Mouse (Mus musculus) midbrain, postnatal 0 days (tissue): ENCODE results near the gene Elavl1. TPM values are rescaled to one million over a fixed set of nuclear protein-coding genes. Genes with fewer than 3 reads are reported as not detected.

Source experiments
- ATAC-seq: fragments of 200-750 bp; cut with Nextera tagmentation; 2 replicates; pipeline ENCODE4 v1.8.0; 2017; ENCODE audit warnings: moderate number of reproducible peaks, mild to moderate bottlenecking, moderate TSS enrichment, moderate library complexity; ENCODE audit not compliant: low FRiP score
- DNase-seq: peaks from one replicate; pipeline ENCODE4 v3.0.0-alpha.2; 2015; ENCODE audit warnings: low spot score
- H3K27ac ChIP-seq: fragments of 300-500 bp; sonication (generic); 2 replicates; pipeline ENCODE4 v1.5.1; 2014; ENCODE audit warnings: low read depth, mild to moderate bottlenecking, low read length, mixed read lengths
- H3K27me3 ChIP-seq: fragments of 300-500 bp; sonication (generic); 2 replicates; pipeline ENCODE4 v1.6.1; 2014; ENCODE audit warnings: low read length, control low read depth, mixed read lengths; ENCODE audit not compliant: insufficient read depth
- H3K36me3 ChIP-seq: fragments of 300-500 bp; sonication (generic); 2 replicates; pipeline ENCODE4 v1.6.1; 2014; ENCODE audit warnings: low read length, control low read depth, mixed read lengths; ENCODE audit not compliant: insufficient read depth
- H3K4me1 ChIP-seq: fragments of 300-500 bp; sonication (generic); 2 replicates; pipeline ENCODE4 v1.6.1; 2014; ENCODE audit warnings: mild to moderate bottlenecking, control low read depth, antibody characterized with exemption, low read length, mixed read lengths; ENCODE audit not compliant: insufficient read depth
- H3K4me2 ChIP-seq: fragments of 300-500 bp; sonication (generic); 2 replicates; pipeline ENCODE4 v1.6.1; 2014; ENCODE audit warnings: low read depth, mild to moderate bottlenecking, low read length, mixed read lengths; ENCODE audit not compliant: poor library complexity, severe bottlenecking
- H3K4me3 ChIP-seq: fragments of 300-500 bp; sonication (generic); 2 replicates; pipeline ENCODE4 v1.5.1; 2014; ENCODE audit warnings: low read depth, mild to moderate bottlenecking, low read length, moderate library complexity
- H3K9ac ChIP-seq: fragments of 300-500 bp; sonication (generic); replicated peaks from 2 replicates; pipeline ENCODE4 v1.6.1; 2014; ENCODE audit warnings: mild to moderate bottlenecking, low read length, moderate library complexity, mixed read lengths; ENCODE audit not compliant: poor library complexity, severe bottlenecking
- H3K9me3 ChIP-seq: fragments of 300-500 bp; sonication (generic); 2 replicates; pipeline ENCODE4 v1.6.1; 2016; ENCODE audit warnings: low read length, control low read depth
- CTCF ChIP-seq: IDR thresholded peaks from 2 replicates; pipeline ENCODE4 v1.5.1; 2016; ENCODE audit warnings: antibody characterized with exemption, mild to moderate bottlenecking
- WGBS: fragments of 180-500 bp; shearing (Covaris S2); extraction: QIAGEN DNeasy Blood & Tissue Kit; methylation state at CpG from one replicate; pipeline ENCODE4 v1.1.7; 2014; 5-methylcytosine and 5-hydroxymethylcytosine counted together
- polyA plus RNA-seq: library from polyadenylated mRNA; unstranded; fragments of >200 nt; fragmentation: Nextera tagmentation; extraction: Ambion mirVana; gene quantifications from 2 replicates; pipeline ENCODE4 v1.2.1, GENCODE M21; 2015
- total RNA-seq: library from RNA; depleted of rRNA; stranded (reverse); fragments of >200 nt; gene quantifications from 2 replicates; pipeline ENCODE4 v1.2.3, GENCODE M21; 2014

Gene Elavl1
- total and polyA plus RNA-seq, 2 experiments from 2014 or later: 54.3 to 70.6 TPM

DNA sequence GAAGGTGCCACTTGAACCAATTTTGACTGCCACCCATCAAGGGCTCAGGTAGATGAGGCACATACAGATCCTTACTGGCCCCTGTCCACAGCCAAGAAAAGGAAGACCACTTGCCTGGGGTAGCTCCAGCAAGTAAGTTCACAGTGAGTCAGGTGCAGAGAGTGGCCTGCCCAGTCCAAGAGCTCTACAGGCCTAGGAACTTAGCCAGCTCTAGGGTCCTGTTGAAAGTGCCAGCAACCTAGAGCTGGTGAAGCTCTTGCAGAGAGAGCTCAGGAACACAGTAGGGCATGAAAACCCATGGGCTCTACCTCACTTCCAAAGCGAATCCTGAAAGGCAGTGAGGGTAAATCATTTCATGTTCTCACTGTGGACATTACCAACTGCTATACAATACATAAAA is 4.8 kb downstream of the Elavl1 start:
- Histone ChIP-seq H3K4me2 (no peak overlapping the region), H3K36me3 (peaks cover 8% of the 10 kb centered on the region), H3K27ac (no peak overlapping the region), H3K9ac (no peak overlapping the region), H3K9me3 (no peaks in the 10 kb centered on the region), H3K4me1 (peaks cover 7% of the 10 kb centered on the region), H3K4me3 (no peak overlapping the region), H3K27me3 (no peaks in the 10 kb centered on the region)
- ATAC-seq (no peak), DNase-seq (no peak)
- no peak for TF ChIP-seq CTCF
- WGBS: 100% methylated on average over 1 of the region's 1 CpGs

DNA sequence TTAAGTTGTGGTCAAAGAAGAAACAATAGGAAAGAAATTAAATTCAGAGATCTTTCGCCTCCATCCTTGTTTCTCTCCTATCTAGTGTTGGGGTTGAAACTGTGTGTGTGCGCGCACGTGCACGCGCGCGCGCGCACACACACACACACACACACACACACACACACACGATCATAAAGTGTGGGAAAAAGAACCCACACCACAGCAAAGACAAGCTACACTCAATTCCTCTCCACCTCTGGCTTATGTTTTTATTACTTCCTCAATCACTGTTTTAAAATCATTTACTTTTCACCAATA is 5.7 kb downstream of the Elavl1 start:
- ATAC-seq (no peak), DNase-seq (no peak)

DNA sequence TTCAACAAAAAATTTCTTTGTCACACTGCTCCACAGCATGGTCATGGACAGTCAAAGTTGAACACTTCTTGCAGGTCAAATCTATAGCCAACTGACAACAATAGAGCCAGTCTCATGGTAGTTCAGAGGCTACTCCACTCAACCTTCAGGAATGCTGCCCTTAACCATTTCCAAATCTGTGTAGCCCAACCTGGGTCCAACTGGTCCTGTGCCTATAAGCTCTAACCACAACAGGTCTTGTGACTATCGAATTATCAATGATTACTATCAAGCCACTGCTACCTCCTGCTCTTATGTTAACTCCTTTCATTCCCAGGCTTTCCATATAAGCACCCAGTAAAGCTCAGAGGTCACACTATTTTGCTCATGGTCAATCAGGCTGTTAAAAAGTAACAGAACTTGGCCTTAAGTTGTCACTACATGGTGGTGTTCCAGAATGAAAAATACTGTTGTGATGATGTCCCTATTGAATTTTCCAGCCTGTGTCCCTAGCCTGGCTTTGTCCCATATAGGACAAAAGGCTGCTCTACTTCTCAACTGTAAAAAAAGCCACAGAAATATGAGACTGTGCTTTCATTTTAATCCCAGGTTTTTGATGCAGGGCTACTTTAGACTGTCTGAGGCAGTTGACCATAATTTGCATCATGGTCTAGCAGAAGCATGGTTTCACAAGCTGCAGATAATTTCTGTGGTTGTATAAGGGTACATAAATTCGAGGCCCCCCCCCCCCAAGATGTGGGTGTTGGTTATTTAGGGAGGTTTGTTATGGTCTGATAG is 6.2 kb downstream of the Elavl1 start:
- Histone ChIP-seq H3K36me3 (peaks cover 8% of the 10 kb centered on the region), H3K4me1 (peaks cover 7% of the 10 kb centered on the region), H3K27ac (no peak overlapping the region), H3K4me3 (no peak overlapping the region), H3K9me3 (no peaks in the 10 kb centered on the region), H3K4me2 (no peak overlapping the region), H3K9ac (no peak overlapping the region), H3K27me3 (no peaks in the 10 kb centered on the region)
- 91% methylated on average over 2 of the region's 2 CpGs for WGBS
- no peak for TF ChIP-seq CTCF
- ATAC-seq (no peak), DNase-seq (no peak)

More for the DNA sequence above, 5.7 kb downstream of the Elavl1 start:
- H3K4me2 ChIP-seq: no peak overlapping the region
- H3K27ac ChIP-seq: no peak overlapping the region
- H3K4me3 ChIP-seq: no peak overlapping the region
- peaks cover 8% of the 10 kb centered on the region for H3K36me3 ChIP-seq
- H3K4me1 ChIP-seq: peaks cover 7% of the 10 kb centered on the region
- no peak for TF ChIP-seq CTCF
- H3K27me3 ChIP-seq: no peaks in the 10 kb centered on the region
- H3K9ac ChIP-seq: no peak overlapping the region
- WGBS: 96% methylated on average over 11 of the region's 11 CpGs
- no peaks in the 10 kb centered on the region for H3K9me3 ChIP-seq

DNA sequence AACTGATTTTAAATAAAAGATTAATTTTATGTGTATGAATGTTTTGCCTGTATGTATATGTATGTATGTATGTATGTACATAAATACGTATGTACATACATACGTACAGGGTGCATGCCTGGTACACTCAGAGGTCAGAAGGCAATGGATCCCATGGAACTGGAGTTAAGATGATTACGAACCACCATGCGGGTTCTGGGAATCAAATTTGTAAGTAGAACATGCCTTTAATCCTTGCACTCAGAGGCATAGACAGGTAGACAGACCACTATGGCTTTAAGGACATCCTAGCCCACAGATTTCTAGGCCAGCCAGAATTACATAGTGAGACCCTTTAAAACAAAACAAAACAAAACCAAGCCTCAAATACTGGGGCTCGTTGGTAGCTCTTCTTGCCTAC is 7.1 kb downstream of the Elavl1 start:
- Histone ChIP-seq H3K4me3 (no peak overlapping the region), H3K4me1 (peaks cover under 1% of the 10 kb centered on the region; the same call in 1 of the 2 replicates), H3K36me3 (peaks cover 8% of the 10 kb centered on the region), H3K4me2 (no peak overlapping the region), H3K27ac (no peak overlapping the region), H3K9me3 (no peaks in the 10 kb centered on the region), H3K9ac (no peak overlapping the region), H3K27me3 (no peaks in the 10 kb centered on the region)
- ATAC-seq (no peak), DNase-seq (no peak)
- TF ChIP-seq CTCF: no peak
- WGBS: 94% methylated on average over 5 of the region's 5 CpGs

DNA sequence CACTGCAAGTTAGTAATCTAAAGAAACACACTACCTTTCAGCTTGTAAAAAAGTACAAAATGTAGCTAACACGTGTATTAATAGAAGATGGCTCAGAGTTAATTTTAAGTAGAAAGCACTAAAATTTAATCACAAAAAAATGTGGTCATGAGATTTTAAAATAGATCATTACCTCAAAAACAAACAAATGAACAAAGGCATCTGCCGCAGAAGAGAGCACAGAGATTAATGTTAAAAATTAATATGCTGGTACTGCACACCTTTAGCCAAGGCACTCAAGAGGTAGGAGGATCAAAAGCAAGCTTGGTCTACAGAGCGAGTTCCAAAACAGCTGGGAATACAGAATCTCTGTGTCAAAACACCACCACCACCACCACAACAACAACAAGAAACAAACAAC is 10.4 kb downstream of the Elavl1 start:
- no peak overlapping the region for H3K4me3 ChIP-seq
- no peaks in the 10 kb centered on the region for H3K9me3 ChIP-seq
- WGBS: 87% methylated on average over 3 of the region's 3 CpGs
- no peak overlapping the region for H3K4me2 ChIP-seq
- no peaks in the 10 kb centered on the region for H3K27me3 ChIP-seq
- DNase-seq (no peak), ATAC-seq (no peak)
- H3K4me1 ChIP-seq: no peaks in the 10 kb centered on the region
- no peak overlapping the region for H3K9ac ChIP-seq
- peaks cover 15% of the 10 kb centered on the region for H3K36me3 ChIP-seq
- TF ChIP-seq CTCF: no peak
- H3K27ac ChIP-seq: no peak overlapping the region

DNA sequence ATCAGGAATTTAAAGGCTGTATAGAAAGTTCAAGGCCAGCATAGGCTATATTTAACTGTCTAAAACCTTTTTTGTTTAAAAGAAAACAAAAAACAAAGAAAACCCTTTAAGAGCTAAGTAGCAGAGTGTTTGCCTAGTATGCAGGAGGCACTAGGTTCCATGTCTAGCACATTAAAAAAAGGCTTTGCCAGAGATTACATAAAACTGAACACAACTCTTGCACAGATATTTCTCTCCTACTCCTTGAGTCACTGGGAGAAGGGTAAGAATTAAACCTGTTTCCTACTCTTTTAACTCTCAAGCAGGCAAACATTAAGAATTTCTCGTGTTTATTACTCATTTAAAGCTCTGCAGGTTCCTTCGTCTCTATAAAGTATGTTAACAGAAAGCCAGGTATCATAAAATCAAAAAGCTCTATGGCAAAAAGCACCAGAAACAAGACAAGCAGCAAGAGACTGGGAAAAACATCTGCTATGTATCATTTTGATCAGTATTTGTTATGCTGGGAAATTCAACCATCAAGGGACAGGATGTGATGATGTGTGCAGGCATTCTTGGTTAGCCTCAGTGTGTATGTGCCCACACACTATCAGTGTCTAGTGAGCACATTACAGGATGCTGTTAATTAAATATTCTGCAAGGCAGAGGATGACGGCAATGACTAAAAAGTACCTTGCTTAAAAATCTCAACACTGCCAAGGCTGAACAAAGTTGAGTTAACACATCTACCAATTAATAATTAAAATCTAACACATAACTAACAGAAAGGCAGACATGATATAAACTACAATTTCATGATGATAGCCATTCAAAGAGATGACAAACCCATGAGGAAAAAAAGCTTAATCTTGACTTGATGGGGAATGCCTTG is 11.7 kb downstream of the Elavl1 start:
- ATAC-seq: no peak
- no peak overlapping the region for H3K27ac ChIP-seq
- 79% methylated on average over 3 of the region's 3 CpGs for WGBS

More for the DNA sequence above, 11.7 kb downstream of the Elavl1 start:
- H3K4me1 ChIP-seq: no peaks in the 10 kb centered on the region
- peaks cover 17% of the 10 kb centered on the region for H3K36me3 ChIP-seq
- H3K27me3 ChIP-seq: no peaks in the 10 kb centered on the region
- no peak for DNase-seq
- H3K9me3 ChIP-seq: no peaks in the 10 kb centered on the region
- TF ChIP-seq CTCF: no peak
- H3K4me3 ChIP-seq: no peak overlapping the region
- H3K4me2 ChIP-seq: no peak overlapping the region
- H3K9ac ChIP-seq: no peak overlapping the region
